Mouse (Mus musculus) thymus, postnatal 10 days (tissue): ENCODE results near the gene Ywhab.
A peak's percentile ranks its signal among the peaks of the same experiment; 100 is the strongest.

Experiments used
- DNase-seq, 2 experiments: peaks; one replicate each; pipeline ENCODE4 v3.0.0; 2021; ENCODE audit warnings: low spot score in 2 of 2

Ywhab gene

DNA sequence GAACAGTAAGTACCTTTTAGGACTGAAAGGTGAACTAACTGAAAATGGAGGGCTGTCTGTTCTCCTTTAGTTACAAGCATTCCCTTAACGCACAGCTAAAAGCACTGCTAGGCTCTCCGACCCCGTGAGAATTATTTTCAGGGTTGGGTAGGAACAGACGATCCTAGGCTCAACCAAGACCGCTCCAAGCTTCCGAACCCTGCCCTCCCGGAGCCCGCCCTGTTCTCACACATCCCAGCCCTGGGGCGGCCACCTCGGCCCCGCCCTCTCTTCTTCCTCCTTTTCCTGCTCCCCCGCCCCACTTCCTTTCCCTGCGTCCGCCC is at the start of gene Ywhab:
Gene Ywhab, plus strand, starts transcription at position 307 of the 323 bp plus-strand sequence.
- no peak for DNase-seq

DNA sequence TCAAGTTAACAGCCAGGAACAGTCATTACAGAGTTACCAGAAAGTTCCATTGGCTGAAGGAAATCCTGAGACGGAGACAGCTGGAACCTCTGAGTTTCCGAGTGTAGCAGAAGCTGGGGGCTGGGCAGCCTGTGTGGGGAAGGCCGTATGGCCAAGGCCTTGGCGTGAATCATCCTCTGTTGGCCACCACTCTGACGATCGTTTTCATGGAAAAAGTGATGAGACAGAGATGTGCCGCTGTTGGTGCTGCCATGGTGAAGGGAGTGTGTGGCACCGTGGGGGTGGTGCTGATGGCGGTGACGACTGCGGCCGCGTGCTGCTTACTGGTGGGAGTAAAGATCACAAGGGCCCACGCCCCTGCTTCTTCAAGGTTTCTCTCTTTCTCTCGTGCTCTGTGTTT is 48.5 kb upstream of the Ywhab start:
- no peak for DNase-seq

- DNase-seq = no peak
Measured at GRCm38 (mm10) chr2:163947976-163948375, 46.8 kb upstream of the Ywhab start.

- DNase-seq = peak in 1 of 2 experiments; percentile 37
Measured at GRCm38 (mm10) chr2:163951770-163952169, 43.0 kb upstream of the Ywhab start.

DNA sequence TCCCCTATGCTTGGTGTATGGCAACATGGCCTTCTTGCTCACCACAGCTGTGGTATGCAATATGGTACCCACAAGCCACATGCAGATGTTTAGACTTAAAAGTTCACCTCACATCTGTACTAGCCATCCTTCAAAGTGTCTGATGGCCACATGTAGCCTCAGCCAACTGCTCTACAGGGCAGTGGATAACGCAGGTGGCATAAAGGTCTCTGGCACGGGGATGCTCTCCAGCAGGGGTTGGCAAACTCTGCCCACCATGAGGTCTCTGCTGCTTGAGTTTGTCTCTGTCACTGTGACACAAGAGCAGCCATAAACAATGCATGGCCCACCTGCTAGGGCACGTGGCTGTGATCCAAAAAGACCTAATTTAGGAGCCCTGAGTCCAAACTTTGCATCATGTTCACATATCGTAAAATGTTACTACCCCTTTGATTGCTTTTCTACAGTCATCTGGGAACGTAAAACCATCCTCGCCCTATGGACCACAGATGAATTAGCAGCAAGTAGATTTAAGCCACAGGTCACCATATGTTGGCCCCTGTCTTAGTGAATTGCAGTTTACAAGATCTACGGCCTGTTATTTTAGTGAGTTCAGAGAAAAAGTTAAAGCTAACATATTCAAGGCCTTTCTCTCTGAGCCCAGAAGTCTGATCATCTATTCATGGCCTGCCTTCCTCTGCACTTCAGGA is 41.0 kb upstream of the Ywhab start:
- no peak for DNase-seq

DNA sequence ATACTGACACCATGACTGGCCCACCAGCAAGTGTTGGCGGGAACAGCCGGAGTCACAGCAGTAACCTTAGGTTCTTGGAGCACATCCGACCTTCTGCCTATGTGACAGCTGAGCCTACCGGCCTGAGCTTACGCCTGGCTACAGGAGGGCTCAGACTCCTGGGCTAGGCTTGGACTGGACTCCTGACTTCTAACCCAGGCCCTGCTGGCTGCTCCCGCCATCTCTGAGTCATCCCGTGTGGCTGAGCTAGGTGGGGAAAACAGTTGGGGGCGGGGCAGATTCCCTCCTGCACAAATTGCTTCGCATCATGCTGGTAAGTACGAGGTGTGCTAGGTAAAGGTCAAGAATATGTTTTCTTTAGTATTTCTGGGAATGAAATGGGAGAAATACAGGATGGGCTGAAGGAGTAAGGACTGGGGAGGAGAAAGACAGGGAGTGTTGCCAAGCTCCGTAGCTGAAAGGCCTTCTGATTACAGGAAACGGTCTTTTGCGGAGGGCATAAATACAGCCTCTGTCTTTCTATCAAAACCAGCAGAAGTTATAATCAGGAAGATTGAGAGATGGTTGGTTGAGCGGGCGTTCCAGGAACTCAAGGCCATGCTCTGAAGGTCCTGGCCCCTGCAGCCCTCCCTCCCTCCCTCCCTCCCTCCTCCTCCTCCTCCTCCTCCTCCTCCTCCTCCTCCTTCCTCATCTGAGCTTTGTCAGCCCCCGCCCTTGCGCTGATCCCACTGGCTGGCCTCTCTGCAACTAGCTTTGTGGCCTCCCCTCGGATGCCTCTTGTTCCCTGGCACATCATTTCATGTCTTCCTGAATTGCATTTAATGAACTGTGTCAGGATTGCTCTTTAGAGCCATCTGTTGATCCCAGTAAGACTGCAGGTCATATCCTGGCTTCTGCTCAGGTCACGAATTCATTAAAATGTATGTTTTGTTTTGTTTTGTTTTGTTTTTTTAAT is 29.9 kb upstream of the Ywhab start:
- no peak for DNase-seq

DNA sequence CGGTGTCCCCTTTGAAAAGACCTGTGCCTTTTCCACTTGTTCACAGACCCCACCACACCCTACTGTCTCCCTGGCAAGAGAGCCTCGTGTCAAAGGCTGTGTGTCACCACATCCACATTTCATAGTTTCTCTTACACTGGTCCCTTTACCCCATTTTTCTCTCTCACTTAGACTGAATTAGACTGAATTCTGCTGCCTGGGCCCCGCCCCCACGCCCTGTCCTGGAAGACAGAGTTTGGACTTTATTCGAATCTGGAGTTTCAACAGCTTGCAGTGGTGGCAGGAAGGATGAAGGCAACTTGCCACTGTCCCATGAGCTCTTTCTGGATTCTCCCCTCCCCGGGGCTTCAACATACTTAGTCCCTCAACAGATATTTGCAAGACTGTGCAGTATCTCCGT is 29.1 kb upstream of the Ywhab start:
- no peak for DNase-seq

GRCm38 (mm10) chr2:163968581-163968980 is 26.2 kb upstream of the Ywhab start:
- peak in 1 of 2 experiments; percentile 57 for DNase-seq

GRCm38 (mm10) chr2:163970326-163970725 is 24.4 kb upstream of the Ywhab start:
- DNase-seq = no peak

DNA sequence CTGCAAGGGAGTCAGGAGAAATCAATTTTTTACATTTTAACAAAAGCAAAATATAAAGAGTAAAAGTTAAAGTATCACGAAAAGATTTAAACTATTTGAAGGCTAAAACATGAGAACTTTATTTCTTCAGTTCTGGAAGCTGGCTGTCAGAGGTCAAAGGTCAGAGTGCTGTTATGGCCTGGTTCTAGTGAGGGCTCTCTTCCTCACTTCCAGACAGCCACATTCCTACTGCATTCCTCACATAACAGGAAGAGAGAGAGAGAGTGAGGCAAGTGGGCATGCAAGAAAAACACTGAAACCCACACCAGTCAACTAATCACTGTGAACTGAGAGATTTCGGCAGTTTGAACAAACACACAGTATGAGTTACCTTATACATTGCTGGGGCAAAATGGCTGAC is 20.7 kb upstream of the Ywhab start:
- no peak for DNase-seq

- no peak for DNase-seq
Measured at GRCm38 (mm10) chr2:163976448-163976847, 18.3 kb upstream of the Ywhab start.

- DNase-seq = no peak
Measured at GRCm38 (mm10) chr2:163987233-163987632, 7.5 kb upstream of the Ywhab start.

DNA sequence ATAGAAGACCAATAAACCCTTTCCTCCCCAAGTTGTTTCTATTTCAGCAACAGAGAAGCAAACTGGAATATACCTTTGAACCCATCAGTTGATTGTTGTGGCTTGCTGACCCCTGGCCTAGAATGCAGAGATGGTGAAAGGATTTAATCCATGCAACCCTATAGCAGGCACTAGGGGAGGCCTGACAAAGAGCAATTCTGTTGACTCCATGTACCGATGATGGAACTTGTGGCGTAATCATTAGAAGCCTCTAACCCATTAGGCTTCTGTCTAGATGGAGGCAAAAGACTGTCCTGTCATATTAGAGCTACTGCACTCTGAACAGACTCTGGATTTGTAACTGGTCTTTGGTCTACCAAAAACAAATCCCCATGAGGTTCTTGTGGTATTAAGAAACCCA is 1.9 kb upstream of the Ywhab start:
- DNase-seq = no peak

DNA sequence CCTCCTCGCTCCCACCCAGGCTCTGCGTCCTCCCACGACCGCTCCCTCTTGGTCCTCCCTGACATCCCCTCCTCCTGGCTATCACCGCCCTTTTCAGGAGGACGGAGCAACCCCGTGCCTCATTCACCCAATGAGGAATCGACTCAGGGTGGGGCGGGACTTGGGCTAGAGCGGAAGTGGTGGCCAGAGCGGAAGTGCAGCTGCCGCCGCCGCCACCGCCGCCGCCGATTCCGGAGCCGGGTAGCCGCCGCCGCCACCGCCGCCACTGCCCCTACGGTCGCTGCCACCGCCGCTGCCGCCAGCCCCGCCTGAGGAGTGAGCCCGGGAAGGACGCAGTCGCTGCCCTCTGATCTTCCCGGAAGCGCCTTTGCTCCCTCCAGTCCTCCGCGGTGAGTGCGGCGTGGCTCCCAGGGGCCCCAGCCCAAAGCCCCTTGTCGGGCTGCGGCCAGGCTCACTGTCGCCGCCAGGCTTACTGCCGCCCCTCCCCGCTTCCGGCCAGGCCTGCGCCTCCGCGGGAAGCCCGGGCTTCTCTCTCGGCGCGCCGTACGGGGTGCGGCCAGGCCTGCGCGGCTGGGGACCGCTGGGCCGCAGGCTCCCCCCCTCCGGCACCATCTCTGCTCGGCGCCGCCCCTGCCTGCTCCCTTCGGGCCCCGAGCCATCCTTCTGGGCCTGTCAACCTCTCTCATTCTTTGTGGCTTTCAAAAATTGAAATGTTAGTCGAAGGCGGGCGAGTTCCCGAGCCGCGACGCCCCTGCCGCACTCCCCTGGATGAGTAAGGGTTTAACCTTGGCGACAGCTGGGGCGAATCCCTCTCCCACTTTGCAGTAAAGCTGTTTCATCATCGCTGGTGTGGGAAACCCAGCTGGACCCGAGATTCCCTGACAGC is 460 bp downstream of the Ywhab start:
- peak; percentile 87 to 89 for DNase-seq

- DNase-seq = no peak
Measured at GRCm38 (mm10) chr2:163996275-163996674, 1.5 kb downstream of the Ywhab start.

GRCm38 (mm10) chr2:163996899-163997298 is 2.1 kb downstream of the Ywhab start:
- no peak for DNase-seq

- no peak for DNase-seq
Measured at GRCm38 (mm10) chr2:163998981-163999380, 4.2 kb downstream of the Ywhab start.

- no peak for DNase-seq
Measured at GRCm38 (mm10) chr2:164002637-164003036, 7.9 kb downstream of the Ywhab start.

GRCm38 (mm10) chr2:164004503-164004902 is 9.7 kb downstream of the Ywhab start:
- no peak for DNase-seq

DNA sequence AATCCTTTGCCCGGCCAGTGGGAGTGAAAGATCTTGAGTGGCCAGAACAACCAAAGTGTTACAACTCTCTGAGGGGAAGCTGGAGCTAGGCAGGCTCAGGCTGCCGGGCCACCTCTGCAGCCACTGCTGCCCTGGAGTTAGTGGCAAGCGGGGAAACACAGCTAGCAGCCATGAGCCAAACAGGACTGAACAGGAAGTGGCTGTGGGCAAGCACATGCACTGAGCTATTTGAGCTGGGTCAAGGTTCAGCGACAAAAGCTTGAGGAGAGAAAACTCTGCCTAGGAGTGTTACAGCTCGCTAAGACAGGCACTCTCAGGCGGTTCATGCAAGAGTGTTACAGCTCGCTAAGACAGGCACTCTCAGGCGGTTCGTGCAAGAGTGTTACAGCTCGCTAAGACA is 12.2 kb downstream of the Ywhab start:
- peak; percentile 18 to 37 for DNase-seq

- DNase-seq = no peak
Measured at GRCm38 (mm10) chr2:164007547-164007946, 12.8 kb downstream of the Ywhab start.

- no peak for DNase-seq
Measured at GRCm38 (mm10) chr2:164007987-164008545, 13.3 kb downstream of the Ywhab start.
